Mouse (Mus musculus) limb, embryonic 11.5 days (tissue): ENCODE data around the gene Mt2. TPM values are rescaled to one million over a fixed set of nuclear protein-coding genes. Genes with fewer than 3 reads are reported as not detected.

Experiments
- ATAC-seq: fragments of 200-750 bp; cut with Nextera tagmentation; 2 replicates; pipeline ENCODE4 v1.8.0; 2017; ENCODE audit warnings: low read depth; ENCODE audit not compliant: insufficient number of reproducible peaks, low FRiP score, low TSS enrichment
- DNase-seq: peaks from one replicate; pipeline ENCODE4 v3.0.0-alpha.2; 2015; ENCODE audit warnings: low spot score
- H3K27ac ChIP-seq: fragments of 300-500 bp; sonication (generic); replicated peaks from 2 replicates; pipeline ENCODE4 v1.5.1; 2014; ENCODE audit warnings: low read depth, mild to moderate bottlenecking, low read length
- H3K27me3 ChIP-seq: fragments of 300-500 bp; sonication (generic); 2 replicates; pipeline ENCODE4 v1.6.1; 2014; ENCODE audit warnings: mild to moderate bottlenecking, low read length, mixed read lengths; ENCODE audit not compliant: control insufficient read depth, insufficient read depth
- H3K36me3 ChIP-seq: fragments of 300-500 bp; sonication (generic); 2 replicates; pipeline ENCODE4 v1.6.1; 2014; ENCODE audit warnings: mild to moderate bottlenecking, low read length, moderate library complexity, mixed read lengths; ENCODE audit not compliant: control insufficient read depth, insufficient read depth
- H3K4me1 ChIP-seq: fragments of 300-500 bp; sonication (generic); 2 replicates; pipeline ENCODE4 v1.6.1; 2014; ENCODE audit warnings: low read length, mixed read lengths; ENCODE audit not compliant: control insufficient read depth, insufficient read depth
- H3K4me2 ChIP-seq: fragments of 300-500 bp; sonication (generic); 2 replicates; pipeline ENCODE4 v1.6.1; 2014; ENCODE audit warnings: low read depth, mild to moderate bottlenecking, moderate library complexity; ENCODE audit not compliant: severe bottlenecking
- H3K4me3 ChIP-seq: fragments of 300-500 bp; sonication (generic); 2 replicates; pipeline ENCODE4 v1.5.1; 2014; ENCODE audit warnings: low read depth, low read length
- H3K9ac ChIP-seq: fragments of 300-500 bp; sonication (generic); 2 replicates; pipeline ENCODE4 v1.6.1; 2014; ENCODE audit warnings: mild to moderate bottlenecking, low read length
- H3K9me3 ChIP-seq: fragments of 300-500 bp; sonication (generic); 2 replicates; pipeline ENCODE4 v1.6.1; 2016; ENCODE audit warnings: low read length; ENCODE audit not compliant: control insufficient read depth
- WGBS: fragments of 180-500 bp; shearing (Covaris S2); extraction: QIAGEN DNeasy Blood & Tissue Kit; methylation state at CpG from one replicate; pipeline ENCODE4 v1.1.7; 2014; 5-methylcytosine and 5-hydroxymethylcytosine counted together
- polyA plus RNA-seq: library from polyadenylated mRNA; unstranded; fragments of >200 nt; fragmentation: Nextera tagmentation; extraction: Ambion mirVana; gene quantifications from 2 replicates; pipeline ENCODE4 v1.2.1, GENCODE M21; 2014

The Mt2 gene
- polyA plus RNA-seq, 1 experiment from 2014 or later: 21.7 TPM

GRCm38 (mm10) chr8:94214252-94215173 is 42.0 kb downstream of the Mt2 start, which contains the start of gene Nup93:
Gene Nup93, plus strand, starts transcription at chr8:94214564.
- under 1% methylated on average over 68 of the region's 68 CpGs for WGBS
- Histone ChIP-seq H3K9ac (peak within 1 kb of the TSS; percentile 76), H3K9me3 (no peaks in the 10 kb centered on the region), H3K4me1 (peaks cover 5% of the 10 kb centered on the region; the same call in 1 of the 2 replicates), H3K4me2 (peak within 1 kb of the TSS; percentile 88), H3K36me3 (no peaks in the 10 kb centered on the region), H3K27me3 (no peaks in the 10 kb centered on the region), H3K4me3 (peak within 1 kb of the TSS; percentile 81), H3K27ac (0 out of 2 replicates have a peak within 1 kb of the TSS, but pooled peaks have one; percentile 16)
- DNase-seq: peak; percentile 99
- peak; percentile 97 for ATAC-seq

Other genes starting within 250 kb of the Mt2 start
- 37.3 and 44.9 TPM in 2 replicates for gene Amfr, start 159.8 kb upstream of the Mt2 start, polyA plus RNA-seq
- gene Nudt21, start 135.6 kb upstream of the Mt2 start, polyA plus RNA-seq: 154 and 162 TPM in 2 replicates
- gene Ogfod1, start 135.5 kb upstream of the Mt2 start, polyA plus RNA-seq: 14.4 and 14.6 TPM in 2 replicates
- 16.2 and 17.2 TPM in 2 replicates for gene Bbs2, start 73.7 kb upstream of the Mt2 start, polyA plus RNA-seq
- gene Mt4, start 35.5 kb upstream of the Mt2 start, polyA plus RNA-seq: not detected in 2 replicates
- 0.61 TPM in 1 of 2 replicates, not detected in the other for gene Mt3, start 20.1 kb upstream of the Mt2 start, polyA plus RNA-seq
- 81.4 and 82.2 TPM in 2 replicates for gene Mt1, start 6.4 kb downstream of the Mt2 start, polyA plus RNA-seq
- 128 and 135 TPM in 2 replicates for gene Nup93, start 41.9 kb downstream of the Mt2 start, polyA plus RNA-seq
- gene Slc12a3, start 156.5 kb downstream of the Mt2 start, polyA plus RNA-seq: 0.16 TPM in 1 of 2 replicates, not detected in the other
- 61.9 and 62.4 TPM in 2 replicates for gene Herpud1, start 213.8 kb downstream of the Mt2 start, polyA plus RNA-seq